Mouse (Mus musculus) cerebellum, postnatal 14 days (tissue): Measurements from ENCODE around the gene Rbpj.
"Not testable (repeated sequence)": the region's sequence is repeated elsewhere in the genome, so short reads cannot be mapped to it uniquely, and the experiment has no call there.

Source experiments
- DNase-seq, 2 experiments: peaks; one replicate each; pipeline ENCODE4 v3.0.0; 2021; ENCODE audit warnings: mixed read lengths in 2 of 2

Rbpj gene

GRCm38 (mm10) chr5:53516482-53516881 is 50.5 kb downstream of the Rbpj start:
- no peak for DNase-seq

- DNase-seq: no peak
Observed at GRCm38 (mm10) chr5:53517802-53518201, 51.9 kb downstream of the Rbpj start.

GRCm38 (mm10) chr5:53519131-53519530 is 53.2 kb downstream of the Rbpj start:
- no peak for DNase-seq

- DNase-seq: no peak
Observed at GRCm38 (mm10) chr5:53519998-53520577, 54.1 kb downstream of the Rbpj start.

- peak; percentile 49 for DNase-seq
Observed at GRCm38 (mm10) chr5:53523046-53523445, 57.1 kb downstream of the Rbpj start.

GRCm38 (mm10) chr5:53524162-53524561 is 58.2 kb downstream of the Rbpj start:
- DNase-seq: no peak

GRCm38 (mm10) chr5:53524831-53525230 is 58.9 kb downstream of the Rbpj start:
- DNase-seq: peak in 1 of 2 experiments; percentile 16

- peak; percentile 62 to 67 for DNase-seq
Observed at GRCm38 (mm10) chr5:53525305-53526069, 59.5 kb downstream of the Rbpj start.

GRCm38 (mm10) chr5:53526070-53526430 is 60.1 kb downstream of the Rbpj start:
- peak in 1 of 2 experiments; percentile 16 for DNase-seq

GRCm38 (mm10) chr5:53529846-53530245 is 63.9 kb downstream of the Rbpj start:
- peak; percentile 18 to 27 for DNase-seq

- no peak for DNase-seq
Observed at GRCm38 (mm10) chr5:53535096-53535495, 69.1 kb downstream of the Rbpj start.

GRCm38 (mm10) chr5:53536635-53537554 is 70.9 kb downstream of the Rbpj start:
- no peak for DNase-seq

- DNase-seq: no peak
Observed at GRCm38 (mm10) chr5:53539860-53540633, 74.1 kb downstream of the Rbpj start.

GRCm38 (mm10) chr5:53542073-53542472 is 76.1 kb downstream of the Rbpj start:
- DNase-seq: no peak

GRCm38 (mm10) chr5:53543399-53543798 is 77.4 kb downstream of the Rbpj start:
- no peak for DNase-seq

- no peak for DNase-seq
Observed at GRCm38 (mm10) chr5:53543945-53544344, 78.0 kb downstream of the Rbpj start.

GRCm38 (mm10) chr5:53546440-53546839 is 80.5 kb downstream of the Rbpj start:
- no peak for DNase-seq

- peak in 1 of 2 experiments; percentile 3 for DNase-seq
Observed at GRCm38 (mm10) chr5:53546979-53547472, 81.1 kb downstream of the Rbpj start.

- DNase-seq: not testable (repeated sequence)
Observed at GRCm38 (mm10) chr5:53550329-53550728, 84.4 kb downstream of the Rbpj start.

- no peak for DNase-seq
Observed at GRCm38 (mm10) chr5:53551394-53551793, 85.4 kb downstream of the Rbpj start.

GRCm38 (mm10) chr5:53551910-53552309 is 86.0 kb downstream of the Rbpj start:
- DNase-seq: no peak

- no peak for DNase-seq
Observed at GRCm38 (mm10) chr5:53553281-53553680, 87.3 kb downstream of the Rbpj start.
